Mouse (Mus musculus) neural tube, embryonic 15.5 days (tissue): Measurements from ENCODE around the gene Sel1l3. TPM values are rescaled to one million over a fixed set of nuclear protein-coding genes. Genes with fewer than 3 reads are reported as not detected.

Experiments used
- ATAC-seq: fragments of 200-750 bp; cut with Nextera tagmentation; 2 replicates; pipeline ENCODE4 v1.8.0; 2017; ENCODE audit warnings: mild to moderate bottlenecking, moderate TSS enrichment, moderate library complexity; ENCODE audit not compliant: low FRiP score
- H3K27ac ChIP-seq: fragments of 300-500 bp; sonication (generic); replicated peaks from 2 replicates; pipeline ENCODE4 v1.5.1; 2015; ENCODE audit warnings: mild to moderate bottlenecking, inconsistent platforms
- H3K27me3 ChIP-seq: fragments of 300-500 bp; sonication (generic); replicated peaks from 2 replicates; pipeline ENCODE4 v1.6.1; 2015; ENCODE audit warnings: inconsistent platforms
- H3K36me3 ChIP-seq: fragments of 300-500 bp; sonication (generic); 2 replicates; pipeline ENCODE4 v1.6.1; 2015; ENCODE audit warnings: inconsistent platforms
- H3K4me1 ChIP-seq: fragments of 300-500 bp; sonication (generic); 2 replicates; pipeline ENCODE4 v1.6.1; 2015; ENCODE audit warnings: inconsistent platforms
- H3K4me2 ChIP-seq: fragments of 300-500 bp; sonication (generic); 2 replicates; pipeline ENCODE4 v1.6.1; 2015; ENCODE audit warnings: inconsistent platforms, mild to moderate bottlenecking, moderate library complexity
- H3K4me3 ChIP-seq: fragments of 300-500 bp; sonication (generic); replicated peaks from 2 replicates; pipeline ENCODE4 v1.5.1; 2015; ENCODE audit warnings: mild to moderate bottlenecking, inconsistent platforms
- H3K9ac ChIP-seq: fragments of 300-500 bp; sonication (generic); replicated peaks from 2 replicates; pipeline ENCODE4 v1.6.1; 2015; ENCODE audit warnings: mild to moderate bottlenecking, inconsistent platforms
- H3K9me3 ChIP-seq: fragments of 300-500 bp; sonication (generic); replicated peaks from 2 replicates; pipeline ENCODE4 v1.6.1; 2016; ENCODE audit warnings: inconsistent platforms
- WGBS: fragments of 180-500 bp; shearing (Covaris S2); methylation state at CpG from one replicate; pipeline ENCODE4 v1.1.7; 2015; ENCODE audit warnings: mixed read lengths; 5-methylcytosine and 5-hydroxymethylcytosine counted together
- polyA plus RNA-seq: library from polyadenylated mRNA; unstranded; fragments of >200 nt; fragmentation: Nextera tagmentation; extraction: Ambion mirVana; gene quantifications from 2 replicates; pipeline ENCODE4 v1.2.1, GENCODE M21; 2015

The Sel1l3 gene
- polyA plus RNA-seq, 1 experiment from 2014 or later: 5.9 TPM

DNA sequence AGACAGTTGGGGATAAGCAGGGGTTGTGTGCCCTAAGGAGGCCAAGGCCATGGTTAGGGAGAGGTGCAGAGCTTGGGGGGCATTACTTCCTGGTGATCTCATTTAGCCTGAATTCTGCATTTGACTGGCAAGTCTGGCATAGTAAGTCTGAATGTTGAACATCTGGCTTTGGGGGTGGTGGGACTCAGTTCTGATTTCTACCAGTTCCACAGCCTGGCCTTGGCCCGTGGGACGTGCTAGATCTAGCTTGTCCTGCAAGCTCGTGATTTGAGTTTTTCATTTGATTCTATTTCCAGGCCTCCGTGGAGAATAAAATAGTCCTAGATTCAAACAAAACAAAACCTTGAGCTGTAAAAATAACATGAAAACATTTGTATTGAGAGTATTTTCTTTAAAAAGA is 46.2 kb downstream of the Sel1l3 start:
- ATAC-seq: no peak
- WGBS: 92% methylated on average over 4 of the region's 4 CpGs

DNA sequence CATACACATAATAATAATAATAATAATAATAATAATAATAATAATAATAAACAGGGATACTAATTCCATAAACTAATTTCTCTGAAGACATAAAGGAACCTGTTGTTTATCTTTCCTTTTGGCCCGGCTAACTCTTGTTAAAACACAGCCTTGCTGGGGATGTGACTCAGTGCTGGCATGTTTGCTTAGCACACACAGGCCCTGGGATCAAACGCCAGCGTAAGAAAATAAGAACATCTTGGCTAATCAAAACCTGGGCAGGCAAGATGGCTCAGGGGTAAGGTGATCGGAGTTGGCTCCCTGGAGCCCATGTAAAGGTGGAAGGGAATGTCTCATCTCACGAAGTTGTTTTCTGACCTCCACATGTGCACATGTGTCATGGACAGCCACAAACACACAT is 48.1 kb downstream of the Sel1l3 start:
- no peak for ATAC-seq
- Histone ChIP-seq H3K27me3 (no peaks in the 10 kb centered on the region), H3K4me3 (no peak overlapping the region), H3K9me3 (no peaks in the 10 kb centered on the region), H3K4me1 (0 out of 2 replicates have a peak, but pooled peaks cover 5% of the 10 kb centered on the region), H3K36me3 (no peaks in the 10 kb centered on the region), H3K27ac (no peak overlapping the region), H3K9ac (no peak overlapping the region), H3K4me2 (no peak overlapping the region)
- 92% methylated on average over 5 of the region's 5 CpGs for WGBS

More for the DNA sequence above, 46.2 kb downstream of the Sel1l3 start:
- H3K9me3 ChIP-seq: no peaks in the 10 kb centered on the region
- no peak overlapping the region for H3K9ac ChIP-seq
- H3K27me3 ChIP-seq: no peaks in the 10 kb centered on the region
- 0 out of 2 replicates have a peak, but pooled peaks cover 5% of the 10 kb centered on the region for H3K4me1 ChIP-seq
- no peak overlapping the region for H3K27ac ChIP-seq
- H3K36me3 ChIP-seq: no peaks in the 10 kb centered on the region
- H3K4me2 ChIP-seq: no peak overlapping the region
- no peak overlapping the region for H3K4me3 ChIP-seq

DNA sequence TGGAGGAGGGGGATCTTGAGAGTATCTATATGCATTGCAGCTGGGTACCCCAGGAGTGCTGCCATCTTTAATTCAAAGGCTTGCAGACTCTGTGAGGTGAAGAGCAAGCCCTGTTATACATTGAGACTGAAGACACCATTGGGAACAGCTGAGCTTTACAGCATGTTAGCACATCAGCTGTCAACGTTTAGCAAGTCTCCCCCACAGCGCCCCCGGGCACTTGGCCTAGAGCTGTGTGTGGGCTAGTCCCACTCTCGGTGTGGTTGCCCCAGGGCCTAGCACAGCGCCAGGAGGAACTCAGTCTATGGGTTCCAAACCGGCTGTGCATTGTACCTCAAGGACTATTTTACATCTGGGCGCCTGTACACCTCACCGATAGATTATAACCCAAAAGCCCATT is 51.3 kb downstream of the Sel1l3 start:
- no peak overlapping the region for H3K4me2 ChIP-seq
- ATAC-seq: no peak
- no peaks in the 10 kb centered on the region for H3K4me1 ChIP-seq
- H3K27me3 ChIP-seq: no peaks in the 10 kb centered on the region
- 80% methylated on average over 8 of the region's 8 CpGs for WGBS
- H3K9me3 ChIP-seq: no peaks in the 10 kb centered on the region
- H3K36me3 ChIP-seq: no peaks in the 10 kb centered on the region
- no peak overlapping the region for H3K9ac ChIP-seq
- no peak overlapping the region for H3K27ac ChIP-seq
- no peak overlapping the region for H3K4me3 ChIP-seq

DNA sequence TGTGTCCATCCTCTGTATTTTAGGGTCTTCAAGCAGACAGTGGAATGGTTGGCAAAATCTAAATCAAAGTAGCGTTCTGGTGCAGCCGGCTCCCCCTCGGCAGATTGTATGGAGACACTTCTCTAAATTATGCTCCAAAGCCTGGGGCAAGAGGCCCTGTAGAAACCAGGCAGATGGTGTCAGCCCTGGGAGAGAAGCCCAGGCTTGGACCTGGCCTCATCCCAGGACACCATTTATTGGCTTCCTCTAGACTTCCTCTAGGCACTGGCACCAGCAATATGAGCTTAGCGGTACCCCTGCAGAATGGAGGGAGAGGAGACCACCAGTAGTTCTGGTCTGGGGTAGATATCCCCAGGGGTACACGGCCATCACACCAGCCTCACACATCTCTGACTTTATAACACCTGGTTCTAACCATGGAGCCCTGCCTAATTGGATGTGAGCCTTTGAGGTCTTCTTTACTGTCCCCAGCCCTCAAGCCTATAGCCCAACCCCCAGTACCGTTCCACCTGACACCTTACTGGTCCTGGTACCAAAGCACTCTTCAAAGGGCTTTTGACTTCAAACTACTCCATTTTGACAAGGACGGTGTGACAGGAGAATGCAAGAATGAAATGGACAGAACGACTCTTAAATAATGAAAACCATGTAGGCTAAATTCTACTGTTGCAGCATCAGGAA is 52.1 kb downstream of the Sel1l3 start:
- Histone ChIP-seq H3K4me2 (no peak overlapping the region), H3K4me1 (no peaks in the 10 kb centered on the region), H3K36me3 (no peaks in the 10 kb centered on the region), H3K27ac (no peak overlapping the region), H3K9me3 (no peaks in the 10 kb centered on the region), H3K27me3 (no peaks in the 10 kb centered on the region), H3K9ac (no peak overlapping the region), H3K4me3 (no peak overlapping the region)
- ATAC-seq: no peak
- WGBS: 76% methylated on average over 8 of the region's 8 CpGs

DNA sequence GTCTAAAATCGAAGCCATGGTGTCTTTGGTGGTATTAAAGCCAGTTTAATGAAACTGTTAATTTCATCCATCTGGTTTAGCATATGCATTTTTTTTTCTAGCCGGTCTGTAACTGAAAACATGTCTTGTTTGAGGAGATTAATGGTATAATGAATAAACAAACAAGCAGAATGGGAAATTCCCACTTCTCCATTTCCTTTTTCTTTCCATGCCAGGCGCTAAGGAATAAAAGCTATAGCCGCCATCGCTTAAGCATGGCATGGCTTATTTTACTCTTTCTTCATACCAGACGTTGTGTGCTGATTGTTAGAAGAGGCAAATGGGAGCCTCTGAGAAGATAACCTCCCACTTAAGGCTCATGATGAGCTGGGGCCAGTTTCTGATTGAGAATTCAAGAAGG is 53.5 kb downstream of the Sel1l3 start:
- no peak for ATAC-seq
- WGBS: 73% methylated on average over 6 of the region's 6 CpGs

DNA sequence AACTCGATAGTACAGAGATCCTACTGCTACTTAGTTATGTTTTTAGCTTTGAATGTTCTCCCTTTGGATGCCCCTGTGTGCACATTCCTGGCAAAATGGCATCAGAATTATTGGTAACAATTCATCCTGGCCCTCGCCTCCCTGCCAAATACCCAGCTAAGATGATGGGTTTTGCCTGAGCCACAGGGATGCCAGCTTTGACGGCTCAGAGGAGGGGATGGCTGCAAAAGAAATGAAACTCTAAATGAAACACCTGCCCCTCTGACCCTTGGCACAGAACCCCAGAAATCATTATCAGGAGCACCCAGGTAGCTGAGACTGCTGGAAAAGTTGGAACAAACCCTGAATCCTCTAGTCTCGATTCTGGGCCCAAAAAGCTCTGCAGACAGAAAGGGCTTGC is 54.1 kb downstream of the Sel1l3 start:
- Histone ChIP-seq H3K27me3 (no peaks in the 10 kb centered on the region), H3K36me3 (no peaks in the 10 kb centered on the region), H3K27ac (no peak overlapping the region), H3K4me2 (no peak overlapping the region), H3K9ac (no peak overlapping the region), H3K4me3 (no peak overlapping the region), H3K4me1 (peaks cover 15% of the 10 kb centered on the region), H3K9me3 (no peaks in the 10 kb centered on the region)
- 70% methylated on average over 4 of the region's 4 CpGs for WGBS
- ATAC-seq: no peak

More for the DNA sequence above, 53.5 kb downstream of the Sel1l3 start:
- Histone ChIP-seq H3K4me2 (no peak overlapping the region), H3K9ac (no peak overlapping the region), H3K36me3 (no peaks in the 10 kb centered on the region), H3K27ac (no peak overlapping the region), H3K4me1 (peaks cover 12% of the 10 kb centered on the region), H3K27me3 (no peaks in the 10 kb centered on the region), H3K9me3 (no peaks in the 10 kb centered on the region), H3K4me3 (no peak overlapping the region)

DNA sequence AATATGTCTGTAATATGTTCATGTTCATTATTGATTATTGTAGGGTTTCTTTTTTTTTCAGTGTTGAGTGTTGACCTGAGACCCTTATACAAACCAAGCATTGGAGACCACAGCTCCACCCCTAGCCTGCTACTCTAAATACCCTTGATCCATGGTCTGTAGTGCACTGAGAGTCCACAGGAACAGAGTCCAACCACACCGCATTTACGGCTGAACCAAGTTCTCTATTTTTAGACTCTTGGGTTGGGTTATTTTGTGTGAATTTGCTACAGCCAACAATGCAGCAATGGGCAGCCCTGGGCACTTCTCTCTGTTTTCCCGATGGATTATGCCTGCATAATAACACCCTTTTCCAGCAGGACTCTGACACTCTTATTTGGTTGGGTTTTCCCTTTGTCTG is 54.6 kb downstream of the Sel1l3 start:
- no peaks in the 10 kb centered on the region for H3K9me3 ChIP-seq
- no peaks in the 10 kb centered on the region for H3K27me3 ChIP-seq
- H3K4me2 ChIP-seq: no peak overlapping the region
- H3K4me1 ChIP-seq: peaks cover 17% of the 10 kb centered on the region
- H3K9ac ChIP-seq: no peak overlapping the region
- 79% methylated on average over 3 of the region's 3 CpGs for WGBS
- H3K27ac ChIP-seq: no peak overlapping the region
- ATAC-seq: no peak
- no peak overlapping the region for H3K4me3 ChIP-seq
- H3K36me3 ChIP-seq: no peaks in the 10 kb centered on the region

DNA sequence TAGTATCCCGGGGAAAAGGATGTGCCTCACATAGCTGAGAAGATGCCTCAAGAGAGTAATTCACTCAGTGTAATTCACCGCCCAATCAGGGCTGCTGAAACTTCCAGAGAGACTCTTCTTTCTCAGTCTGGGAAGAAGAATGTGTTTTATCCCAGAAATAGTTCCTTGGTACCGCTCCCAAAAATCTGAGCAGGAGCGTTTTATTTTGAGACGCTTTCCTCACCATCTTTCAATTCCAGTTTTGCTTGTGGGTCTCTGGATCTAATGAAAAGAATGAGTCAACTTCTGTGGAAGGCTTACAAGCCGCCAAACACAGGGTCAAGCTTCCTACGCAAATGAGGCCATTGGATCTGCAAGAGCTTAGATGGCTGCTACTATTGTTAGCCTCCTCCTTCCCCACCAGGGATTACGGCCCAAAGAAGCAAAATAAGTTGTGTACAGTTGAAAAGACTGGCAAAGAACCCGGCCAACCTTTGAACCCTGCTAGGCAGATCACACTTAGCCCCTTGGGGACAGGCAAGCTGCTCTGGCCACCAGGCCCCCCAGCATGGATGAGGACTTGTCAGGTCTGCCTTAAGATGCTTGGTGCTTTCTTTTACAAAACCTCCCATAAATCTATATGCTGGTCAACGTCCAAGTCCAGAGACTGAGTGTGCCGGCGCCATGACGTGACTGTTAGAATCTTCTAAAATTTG is 57.6 kb downstream of the Sel1l3 start:
- ATAC-seq: no peak
- Histone ChIP-seq H3K9ac (no peak overlapping the region), H3K27me3 (no peaks in the 10 kb centered on the region), H3K9me3 (no peaks in the 10 kb centered on the region), H3K4me1 (peaks cover 17% of the 10 kb centered on the region), H3K4me3 (no peak overlapping the region), H3K27ac (no peak overlapping the region), H3K36me3 (no peaks in the 10 kb centered on the region), H3K4me2 (no peak overlapping the region)
- 67% methylated on average over 13 of the region's 13 CpGs for WGBS

DNA sequence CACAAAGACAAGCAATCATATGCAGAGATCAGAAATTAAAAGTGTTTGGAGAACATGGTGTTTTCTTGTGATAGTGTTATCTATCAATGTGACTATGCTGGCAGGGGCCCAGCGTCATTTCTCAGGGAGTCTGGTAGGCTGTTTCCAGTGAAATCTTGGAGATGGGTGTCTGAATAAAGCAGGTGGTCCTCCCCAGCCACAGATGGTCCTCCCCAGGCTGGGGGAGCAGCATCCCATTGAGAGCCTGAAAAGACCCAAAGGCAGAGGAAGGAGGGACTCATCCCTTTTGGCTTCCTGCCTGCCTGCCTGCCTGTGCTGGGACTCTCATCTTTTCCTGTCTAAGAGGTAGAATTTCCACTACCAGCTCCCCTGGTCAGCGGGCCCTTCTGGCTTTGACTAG is 59.2 kb downstream of the Sel1l3 start:
- H3K27me3 ChIP-seq: no peaks in the 10 kb centered on the region
- no peaks in the 10 kb centered on the region for H3K36me3 ChIP-seq
- H3K4me3 ChIP-seq: no peak overlapping the region
- no peak overlapping the region for H3K4me2 ChIP-seq
- no peak for ATAC-seq
- 75% methylated on average over 2 of the region's 2 CpGs for WGBS
- H3K9me3 ChIP-seq: no peaks in the 10 kb centered on the region
- peaks cover 17% of the 10 kb centered on the region for H3K4me1 ChIP-seq
- no peak overlapping the region for H3K9ac ChIP-seq
- H3K27ac ChIP-seq: no peak overlapping the region

DNA sequence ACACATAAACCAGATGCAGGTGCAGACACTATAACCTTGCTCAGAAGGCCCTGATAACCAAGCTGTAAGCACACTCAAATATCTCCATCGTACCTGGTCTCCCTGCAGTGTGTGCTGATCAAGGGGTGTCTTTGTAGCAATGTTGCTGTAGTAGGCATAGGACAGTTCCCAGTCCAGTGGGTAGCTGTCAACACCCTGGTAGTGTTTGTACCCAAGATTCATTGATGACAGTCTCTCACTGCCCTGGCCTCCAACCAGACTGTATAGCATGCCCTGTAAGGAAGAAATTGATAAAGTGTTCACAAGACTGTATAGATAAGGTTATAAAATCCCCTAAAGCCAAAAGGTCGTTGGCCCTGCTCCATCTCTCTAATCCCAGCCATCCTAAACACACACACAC is 59.6 kb downstream of the Sel1l3 start:
- Histone ChIP-seq H3K4me2 (no peak overlapping the region), H3K27ac (no peak overlapping the region), H3K27me3 (no peaks in the 10 kb centered on the region), H3K9ac (no peak overlapping the region), H3K4me3 (no peak overlapping the region), H3K4me1 (peaks cover 17% of the 10 kb centered on the region), H3K36me3 (no peaks in the 10 kb centered on the region), H3K9me3 (no peaks in the 10 kb centered on the region)
- no peak for ATAC-seq
- 80% methylated on average over 2 of the region's 2 CpGs for WGBS

DNA sequence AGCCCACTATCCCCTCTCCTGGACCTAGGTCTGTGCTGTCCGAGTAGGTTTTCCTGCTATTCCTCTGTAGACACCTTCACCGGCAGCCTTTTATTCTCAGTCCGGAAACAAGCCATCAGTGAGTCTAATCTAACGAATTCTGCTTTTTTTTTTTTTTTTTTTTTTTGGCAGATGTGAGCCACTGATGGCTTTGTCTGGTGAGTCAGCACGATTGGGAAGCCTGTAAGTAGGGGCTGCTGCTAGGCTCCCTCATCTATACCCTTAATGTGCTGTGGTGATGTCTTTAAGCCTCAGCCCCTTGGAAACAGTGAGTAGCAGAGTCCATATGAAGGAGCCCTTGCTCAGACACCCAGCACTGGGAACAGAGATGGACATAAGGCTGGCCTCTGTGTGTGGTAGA is 60.6 kb downstream of the Sel1l3 start:
- ATAC-seq: no peak
- H3K4me3 ChIP-seq: no peak overlapping the region
- no peaks in the 10 kb centered on the region for H3K9me3 ChIP-seq
- H3K36me3 ChIP-seq: no peaks in the 10 kb centered on the region
- H3K27me3 ChIP-seq: no peaks in the 10 kb centered on the region
- peaks cover 17% of the 10 kb centered on the region for H3K4me1 ChIP-seq
- no peak overlapping the region for H3K9ac ChIP-seq
- no peak overlapping the region for H3K27ac ChIP-seq
- H3K4me2 ChIP-seq: no peak overlapping the region
- 65% methylated on average over 5 of the region's 5 CpGs for WGBS

DNA sequence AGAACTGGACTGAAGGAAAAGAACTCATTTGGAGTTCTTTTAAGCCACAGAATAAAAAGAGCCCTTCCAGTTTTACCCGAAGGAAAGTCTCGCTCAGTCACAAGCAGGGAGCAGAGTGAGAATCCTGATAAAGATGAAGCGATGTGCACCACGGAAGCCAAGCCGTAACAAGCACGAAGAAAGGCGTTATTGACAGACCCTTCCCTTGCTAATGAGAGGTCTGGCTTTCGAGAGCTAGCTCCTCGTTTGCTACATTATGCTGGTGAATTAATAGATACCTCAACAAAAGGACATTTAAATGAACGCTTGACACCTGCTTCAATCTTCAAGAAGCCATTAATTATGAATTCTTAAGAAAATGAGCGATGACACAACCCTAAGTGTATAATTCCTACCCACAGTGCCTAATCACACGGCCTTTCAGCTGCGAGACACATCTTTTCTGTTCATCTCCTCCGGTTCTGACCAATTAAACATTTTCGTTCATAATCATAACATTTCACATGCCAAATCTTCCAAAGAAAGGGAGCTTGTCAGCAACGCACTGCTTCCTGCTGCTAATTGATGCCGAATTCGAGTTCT is 62.3 kb downstream of the Sel1l3 start:
- no peaks in the 10 kb centered on the region for H3K27me3 ChIP-seq
- no peak overlapping the region for H3K4me2 ChIP-seq
- ATAC-seq: no peak
- H3K36me3 ChIP-seq: no peaks in the 10 kb centered on the region
- no peak overlapping the region for H3K27ac ChIP-seq
- no peak overlapping the region for H3K9ac ChIP-seq
- no peaks in the 10 kb centered on the region for H3K9me3 ChIP-seq
- 70% methylated on average over 18 of the region's 18 CpGs for WGBS
- peaks cover 17% of the 10 kb centered on the region for H3K4me1 ChIP-seq
- H3K4me3 ChIP-seq: no peak overlapping the region
